Mouse (Mus musculus) heart, postnatal 10 days (tissue): ENCODE measurements around the gene Cyp2d34. TPM values are rescaled to one million over a fixed set of nuclear protein-coding genes. Genes with fewer than 3 reads are reported as not detected.

ENCODE experiments used
- DNase-seq, 2 experiments: peaks; one replicate each; pipeline ENCODE4 v3.0.0; 2021
- intact Hi-C: fragments of 180-260 bp; cut with DNase I; formaldehyde crosslinking; loops from one replicate; pipeline ENCODE4 v1.15.1; 2025
- microRNA-seq, 2 experiments: library from miRNA; unstranded; fragments of <30 nt; microRNA quantifications; one replicate each; pipeline ENCODE4 v1.2.0; 2022
- total RNA-seq, 2 experiments: library from RNA; stranded (reverse); gene quantifications; 2 replicates each; pipeline ENCODE4 v1.2.3; 2021

The Cyp2d34 gene
- total RNA-seq = not detected

GRCm38 (mm10) chr15:82620531-82621202, at the start of gene Cyp2d34:
Gene Cyp2d34 (minus strand): TSS chr15:82620946.
- intact Hi-C loops = no loop called here
- DNase-seq = no peak

- intact Hi-C loops = no loop called here
- peak in 1 of 2 experiments; percentile 2 for DNase-seq
Observed at GRCm38 (mm10) chr15:82656346-82656745, 35.6 kb upstream of the Cyp2d34 start.

DNA sequence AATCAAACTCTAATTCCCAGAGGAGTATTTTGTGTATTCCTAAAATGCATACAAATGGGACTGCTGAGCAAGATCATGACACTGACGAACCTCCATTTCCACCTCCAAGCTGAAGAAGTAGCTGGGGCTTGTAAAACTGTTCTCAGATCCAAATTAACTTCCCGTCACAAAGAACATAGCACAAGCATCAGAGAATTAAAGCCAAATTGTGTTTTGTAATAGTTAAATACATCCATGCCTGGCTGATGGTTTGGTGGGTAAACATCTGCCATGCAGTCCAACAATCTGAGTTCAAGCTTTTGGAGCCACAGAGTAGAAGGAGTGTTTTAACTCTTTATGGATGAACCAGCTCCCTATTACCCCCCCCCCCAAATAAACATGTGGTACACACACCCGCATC, 23.6 kb upstream of the Cyp2d34 start:
- intact Hi-C loops = no loop called here
- no peak for DNase-seq

DNA sequence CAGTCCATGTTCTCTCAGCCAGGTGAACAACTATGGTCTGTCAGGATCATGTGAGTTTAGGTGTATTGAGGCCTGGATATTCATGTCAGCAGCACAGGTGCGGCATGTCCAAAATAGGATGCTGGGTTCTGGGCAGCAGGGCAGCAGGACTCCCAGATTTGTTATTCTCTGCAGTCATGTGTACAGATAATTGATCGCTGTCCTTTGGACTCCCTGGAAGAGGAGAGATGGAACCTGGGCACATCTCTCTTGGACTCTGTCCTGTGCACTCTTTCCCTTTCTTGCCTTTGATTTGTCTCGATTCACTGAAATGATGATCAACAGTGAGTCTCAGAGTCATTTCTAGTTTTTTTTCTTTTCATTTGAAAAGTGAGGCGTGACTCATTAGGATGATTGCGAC, 23.0 kb upstream of the Cyp2d34 start:
- no peak for DNase-seq
- intact Hi-C loops = no loop called here

- intact Hi-C loops = no loop called here
- DNase-seq = no peak
Observed at GRCm38 (mm10) chr15:82642771-82643170, 22.0 kb upstream of the Cyp2d34 start.

- DNase-seq = no peak
Observed at GRCm38 (mm10) chr15:82641921-82642320, 21.2 kb upstream of the Cyp2d34 start.

DNA sequence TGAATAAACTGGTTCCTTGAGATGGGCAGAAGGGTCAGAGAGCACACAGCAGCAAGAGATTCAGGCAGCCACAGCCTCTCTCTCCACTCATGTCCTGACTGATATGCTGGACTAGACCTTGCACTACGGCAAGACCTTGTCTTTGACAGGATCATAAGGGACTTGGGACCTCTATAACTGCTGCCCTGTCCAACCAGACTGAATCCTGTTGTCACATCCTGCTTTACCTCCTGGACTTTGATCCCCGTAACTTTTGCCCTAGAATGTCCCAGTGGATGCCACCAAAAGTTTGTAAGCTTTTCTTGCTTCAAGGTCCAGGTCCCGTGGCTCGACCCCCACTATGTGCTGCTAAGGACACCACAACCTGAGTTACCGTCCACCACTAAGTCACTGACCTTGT, 20.6 kb upstream of the Cyp2d34 start:
- no peak for DNase-seq
- intact Hi-C loops = no loop called here

More at GRCm38 (mm10) chr15:82641921-82642320, 21.2 kb upstream of the Cyp2d34 start:
- intact Hi-C loops = no loop called here

- DNase-seq = no peak
- intact Hi-C loops = no loop called here
Observed at GRCm38 (mm10) chr15:82640201-82640600, 19.5 kb upstream of the Cyp2d34 start.

DNA sequence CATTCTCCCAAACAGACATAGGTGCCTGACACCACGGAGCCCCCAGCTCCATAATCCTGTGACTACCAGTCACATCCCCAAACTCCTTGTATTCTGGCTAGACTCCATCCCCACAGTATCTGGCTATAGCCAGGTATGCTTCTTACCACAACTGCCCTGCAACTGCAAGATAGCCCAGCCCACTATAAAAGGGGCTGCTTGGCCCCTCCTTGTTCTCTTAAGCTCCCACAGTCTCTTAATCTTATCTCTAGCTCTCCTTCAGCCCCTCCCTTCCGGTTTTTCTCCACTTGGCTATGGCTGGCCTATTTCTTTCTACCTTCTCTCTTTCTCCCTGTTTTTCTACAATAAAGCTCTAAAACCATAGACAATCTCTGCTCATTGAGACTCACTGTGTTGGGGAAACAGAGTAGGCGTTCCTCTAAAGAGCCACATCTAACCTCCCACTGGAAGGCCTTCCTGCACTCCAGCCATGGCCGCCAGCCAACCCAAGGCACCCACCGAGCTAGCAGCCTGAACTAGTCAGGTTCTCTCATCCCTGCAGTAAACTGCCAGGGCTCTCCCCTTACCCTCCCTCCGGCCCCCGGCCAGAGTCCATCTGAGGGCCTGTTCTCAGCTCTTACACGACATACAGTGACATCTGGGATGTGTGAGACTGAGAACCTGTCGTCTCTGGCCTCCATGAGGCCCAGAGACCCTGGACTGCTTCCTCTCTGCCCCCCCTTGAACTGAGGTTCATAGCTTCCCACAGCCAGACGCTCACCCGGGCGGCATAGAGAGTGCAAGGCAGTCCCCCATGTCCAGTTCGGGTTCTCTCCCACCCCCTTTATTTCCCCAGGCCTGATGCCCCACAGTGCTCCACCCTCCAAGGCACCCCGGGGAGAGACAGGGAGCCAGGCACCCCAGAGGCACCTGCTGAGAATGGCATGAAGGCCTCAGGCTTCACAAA, 16.7 kb upstream of the Cyp2d34 start:
- no peak for DNase-seq
- intact Hi-C loops = no loop called here

- intact Hi-C loops = no loop called here
- no peak for DNase-seq
Observed at GRCm38 (mm10) chr15:82634976-82635375, 14.2 kb upstream of the Cyp2d34 start.

DNA sequence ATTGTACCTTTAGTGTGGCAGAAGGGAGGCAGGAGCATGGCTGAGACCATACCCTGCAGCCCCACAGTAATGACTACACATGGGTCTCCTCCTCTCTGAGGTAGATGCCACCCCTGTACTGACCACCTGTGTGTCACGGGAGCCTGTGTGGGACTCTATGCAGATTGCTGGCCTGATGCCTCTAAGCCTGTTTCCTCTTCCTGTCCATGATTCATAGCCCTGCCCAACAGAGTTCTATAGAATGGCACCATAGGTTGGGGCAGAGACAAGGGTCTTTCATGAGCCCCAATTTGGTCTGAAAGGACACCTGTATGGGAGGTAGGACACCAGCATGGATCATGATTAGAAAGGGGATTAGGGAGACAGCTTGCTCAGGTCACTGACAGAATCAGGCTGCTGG, 1.2 kb upstream of the Cyp2d34 start:
- intact Hi-C loops = no loop called here
- no peak for DNase-seq

- intact Hi-C loops = no loop called here
- DNase-seq = no peak
Observed at GRCm38 (mm10) chr15:82618362-82619020, 2.3 kb downstream of the Cyp2d34 start.

- DNase-seq = no peak
- intact Hi-C loops = no loop called here
Observed at GRCm38 (mm10) chr15:82582621-82583020, 38.1 kb downstream of the Cyp2d34 start.

- no peak for DNase-seq
- intact Hi-C loops = no loop called here
Observed at GRCm38 (mm10) chr15:82579071-82579470, 41.7 kb downstream of the Cyp2d34 start.

DNA sequence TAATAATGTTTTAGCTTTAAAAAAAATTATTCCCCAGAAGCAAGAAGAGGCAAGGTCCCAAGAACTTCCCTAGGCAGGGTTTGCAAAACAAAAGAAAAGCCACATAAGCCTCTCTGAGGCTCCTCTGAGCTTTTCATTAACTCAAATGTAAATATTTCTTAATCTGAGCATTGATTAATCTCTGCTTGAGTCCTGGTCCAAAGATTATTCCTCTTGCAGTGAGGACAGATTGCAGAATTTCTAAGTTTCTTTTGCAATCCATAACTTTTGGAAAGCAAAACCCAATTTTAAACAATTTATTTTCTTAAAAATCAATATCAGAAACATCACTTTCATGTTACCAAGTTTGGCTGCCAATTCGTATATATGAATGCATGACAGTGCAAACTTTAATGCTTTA, 47.9 kb downstream of the Cyp2d34 start:
- DNase-seq = no peak
- intact Hi-C loops = no loop called here

Small RNAs within 50 kb of the gene (microRNA-seq; reads per million reads assigned to microRNA genes)
- gene Gm27463 = 0 reads per million in 2 experiments
- 0 reads per million in 2 experiments for gene Gm27742

Other genes starting within 250 kb of the Cyp2d34 start
- gene Cyp2d22, start 240.7 kb downstream of the Cyp2d34 start, total RNA-seq = 10 to 100 TPM; 17.7 to 30.5 TPM
- gene Cyp2d11, start 226.9 kb downstream of the Cyp2d34 start, total RNA-seq = not detected
- not detected for gene Cyp2d10, start 213.8 kb downstream of the Cyp2d34 start, total RNA-seq
- gene Cyp2d9, start 187.5 kb downstream of the Cyp2d34 start, total RNA-seq = not detected
- not detected for gene Cyp2d12, start 65.9 kb downstream of the Cyp2d34 start, total RNA-seq
- gene Cyp2d40, start 143.2 kb upstream of the Cyp2d34 start, total RNA-seq = not detected
- gene Cyp2d26, start 173.3 kb upstream of the Cyp2d34 start, total RNA-seq = not detected